Mouse (Mus musculus) hematopoietic stem cell, adult 5-6 weeks (primary cell): ENCODE data around the gene Clcn7. TPM values are rescaled to one million over a fixed set of nuclear protein-coding genes. Genes with fewer than 3 reads are reported as not detected.

Source experiments
- ATAC-seq, 2 experiments: fragments of 125-278 bp in 1 of 2; replicated peaks in 1 of 2; 2 replicates each; pipeline ENCODE4 v1.8.0; 2016 to 2017; ENCODE audit warnings: inconsistent platforms in 2 of 2, mild to moderate bottlenecking in 2 of 2, moderate number of reproducible peaks in 2 of 2, low read depth in 1 of 2, moderate TSS enrichment in 1 of 2; ENCODE audit not compliant: low FRiP score in 2 of 2, poor library complexity in 2 of 2, severe bottlenecking in 2 of 2, insufficient read depth in 1 of 2, low TSS enrichment in 1 of 2
- total RNA-seq: library from RNA; stranded (forward); fragments of 172-1452, 232-1000 nt; gene quantifications from 2 replicates; pipeline ENCODE4 v1.2.3, GENCODE M21; 2017

Gene Clcn7
- total RNA-seq, result 7.0 and 7.7 TPM in 2 replicates

DNA sequence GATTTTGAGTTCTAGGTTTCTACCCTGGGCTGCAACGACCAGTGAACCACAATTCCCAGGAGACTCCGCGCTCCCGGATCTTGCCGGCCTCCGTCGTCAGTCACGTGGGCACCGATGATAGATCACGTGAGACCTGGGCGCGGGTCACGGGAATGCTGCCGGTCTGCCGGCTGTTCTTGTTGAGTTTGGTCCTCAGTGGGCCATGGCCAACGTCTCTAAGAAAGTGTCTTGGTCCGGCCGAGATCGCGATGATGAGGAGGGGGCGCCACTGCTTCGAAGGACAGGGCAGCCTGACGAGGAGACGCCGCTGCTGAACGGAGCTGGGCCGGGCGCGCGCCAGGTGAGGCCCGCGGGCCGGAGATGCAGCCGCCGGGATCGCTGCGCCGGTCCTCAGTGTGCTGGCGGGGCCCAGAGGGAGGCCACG, at the start of gene Clcn7:
Gene Clcn7 (plus strand): TSS at position 117 of the 424 bp plus-strand sequence.
- peak; percentile 90 to 94 for ATAC-seq

DNA sequence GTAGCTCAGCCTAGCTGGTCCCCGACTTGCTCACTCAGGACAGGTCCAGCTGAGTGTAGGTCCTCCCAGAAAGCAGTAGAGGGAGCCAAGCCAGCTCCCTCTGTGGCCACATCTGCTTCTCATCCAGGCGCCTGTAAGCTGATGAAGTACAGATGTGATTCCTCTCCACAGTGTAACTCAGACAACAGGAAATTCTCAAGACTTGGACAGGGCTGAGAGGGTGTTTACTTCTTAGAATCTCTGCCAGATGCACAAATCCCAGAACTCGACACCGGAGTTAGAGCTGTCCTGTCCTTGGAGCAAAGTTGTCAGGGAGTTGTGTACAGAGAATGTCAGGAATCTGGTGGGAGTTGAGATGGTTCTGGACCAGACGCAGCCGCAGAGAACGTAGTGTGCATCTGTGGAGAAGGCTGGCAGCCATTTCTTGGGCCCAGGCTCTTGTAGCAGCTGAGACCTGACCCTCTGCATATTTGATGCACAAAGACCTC, 49.7 kb upstream of the Clcn7 start, which contains the start of gene Tmem204:
Gene Tmem204 (minus strand): TSS at position 148 of the 488 bp plus-strand sequence.
- 0 out of 4 replicates have a peak, but pooled peaks of 1 of the 2 experiments have one; percentile 14 for ATAC-seq

DNA sequence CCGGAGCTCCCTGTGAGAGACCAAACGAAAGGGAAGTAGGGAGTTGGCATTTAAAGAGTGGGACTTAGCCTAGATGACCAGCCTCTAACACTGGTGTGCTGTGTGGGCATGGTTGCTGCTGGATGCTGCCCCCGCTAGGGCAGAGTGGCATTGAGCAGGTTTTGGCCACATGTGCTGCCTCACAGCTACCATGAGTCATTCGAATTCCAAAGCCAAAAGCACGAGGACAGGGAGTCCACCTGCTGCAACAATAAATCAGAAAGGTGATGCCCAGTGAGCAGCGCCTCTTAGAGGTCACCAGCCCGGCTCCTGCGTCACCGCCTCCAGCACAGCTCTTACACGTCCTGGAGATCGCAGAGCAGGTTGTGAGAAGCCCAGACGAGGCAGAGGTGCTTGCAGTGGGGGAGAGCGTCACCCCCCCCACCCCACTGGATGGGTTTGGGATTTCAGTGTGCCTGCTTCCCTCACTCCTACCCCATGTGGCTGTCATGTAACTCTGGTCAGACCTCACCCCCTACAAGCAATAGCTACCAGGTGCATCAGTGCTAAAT, 48.3 kb upstream of the Clcn7 start:
- no peak for ATAC-seq

DNA sequence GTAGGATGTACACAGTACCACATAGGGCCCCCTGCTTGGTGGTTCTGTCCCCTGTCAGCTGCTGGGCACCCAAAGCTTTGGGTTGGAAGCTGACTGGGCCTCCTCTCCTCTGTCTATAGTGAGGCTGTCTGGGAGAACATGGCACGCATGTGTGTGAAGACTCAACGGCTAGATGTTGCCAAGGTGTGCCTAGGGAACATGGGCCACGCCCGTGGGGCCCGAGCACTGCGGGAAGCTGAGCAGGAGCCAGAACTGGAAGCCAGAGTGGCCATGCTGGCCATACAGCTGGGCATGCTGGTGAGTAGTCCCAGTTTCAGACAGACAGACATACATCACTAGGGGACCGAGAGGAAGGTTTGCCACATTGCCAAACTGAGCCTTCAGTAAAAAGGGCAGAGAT, 46.5 kb upstream of the Clcn7 start:
- no peak for ATAC-seq

DNA sequence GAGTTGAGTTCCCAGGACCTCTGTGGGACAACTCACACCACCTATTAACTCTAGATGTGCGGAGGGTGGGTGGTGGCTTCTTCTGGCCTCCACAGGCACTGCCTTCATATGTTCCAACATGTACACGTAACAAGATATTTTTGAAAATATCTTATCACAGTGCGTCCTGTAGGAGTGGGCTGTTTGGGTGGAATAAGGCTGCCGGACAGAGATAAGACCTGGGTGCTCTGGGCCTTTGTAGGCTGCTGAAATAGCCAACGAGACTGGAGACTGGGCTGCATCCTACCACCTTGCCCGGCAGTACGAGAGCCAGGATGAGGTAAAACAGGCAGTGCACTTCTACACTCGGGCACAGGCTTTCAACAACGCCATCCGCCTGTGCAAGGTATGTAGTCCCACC, 44.0 kb upstream of the Clcn7 start:
- ATAC-seq, result no peak

DNA sequence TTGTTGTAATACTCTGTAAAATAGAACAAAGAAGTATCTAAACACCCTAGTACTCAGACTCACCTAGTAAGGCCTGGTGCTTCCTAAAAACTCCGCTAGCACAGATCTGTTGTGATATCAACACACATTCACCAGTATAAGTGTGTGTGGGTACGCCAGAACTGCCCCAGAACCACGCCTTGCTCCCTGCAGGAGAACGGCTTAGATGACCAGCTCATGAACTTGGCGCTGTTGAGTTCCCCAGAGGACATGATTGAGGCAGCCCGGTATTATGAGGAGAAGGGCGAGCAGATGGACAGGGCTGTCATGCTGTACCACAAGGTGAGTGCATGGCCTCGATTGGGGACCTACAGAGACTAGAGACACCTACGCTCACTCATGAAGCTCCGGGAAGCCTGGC, 42.7 kb upstream of the Clcn7 start:
- no peak for ATAC-seq

DNA sequence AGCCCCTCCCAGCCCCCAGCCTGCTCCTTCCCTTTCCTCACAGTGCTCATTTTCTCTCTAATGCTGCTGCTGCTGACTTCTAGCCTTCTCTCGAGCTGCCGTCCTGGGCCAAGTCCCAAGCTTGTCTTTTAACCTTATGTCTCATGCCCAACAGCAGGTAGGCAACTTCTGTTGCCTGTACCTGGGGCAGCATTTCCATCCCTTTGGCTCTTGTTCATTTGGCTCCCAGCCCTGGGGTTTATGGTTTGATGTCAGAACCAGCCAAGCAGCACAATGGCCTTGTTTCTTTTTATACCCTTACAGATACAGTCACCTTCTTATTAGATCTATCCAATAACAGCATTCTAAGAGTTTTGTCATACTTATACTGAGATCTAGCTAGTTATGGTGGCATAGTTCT, 37.0 kb upstream of the Clcn7 start:
- no peak for ATAC-seq

DNA sequence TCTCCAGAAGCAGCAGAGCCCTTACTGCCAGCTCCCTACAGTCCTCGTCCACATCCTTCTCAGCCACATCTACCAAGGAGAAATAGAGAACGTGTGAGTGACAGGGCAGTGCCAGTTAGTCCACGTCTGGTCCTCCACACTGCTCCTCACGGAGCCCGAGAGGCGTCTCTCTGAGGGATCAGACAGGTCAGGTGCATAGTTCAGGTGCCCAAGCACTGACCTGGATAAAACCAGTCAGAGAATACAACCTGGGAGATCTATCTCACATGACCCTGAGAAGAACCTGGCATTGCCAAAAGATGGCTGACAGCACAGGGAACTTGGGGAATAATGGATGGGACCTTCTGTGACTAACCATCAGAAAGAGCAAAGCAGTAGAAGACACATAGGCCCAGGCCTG, 33.1 kb upstream of the Clcn7 start:
- ATAC-seq, result no peak

DNA sequence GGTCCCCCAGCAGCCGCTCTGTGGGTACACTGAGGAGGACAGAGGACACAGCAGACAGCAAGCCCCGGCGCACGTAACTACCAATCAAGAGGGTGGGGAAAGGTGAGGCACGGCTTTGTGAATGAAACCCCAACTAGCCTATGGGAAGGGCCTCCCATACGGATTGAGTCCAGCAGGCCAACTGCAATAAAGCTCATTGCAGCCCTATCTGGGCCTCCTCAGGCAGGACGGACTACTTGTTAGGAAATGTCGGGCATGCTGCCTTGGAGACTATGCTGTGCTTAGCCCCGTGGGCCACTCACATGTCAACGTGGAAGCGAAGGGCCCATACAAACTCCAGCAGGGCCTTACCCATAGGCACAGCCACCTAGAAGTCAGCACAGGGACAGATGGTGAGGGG, 31.9 kb upstream of the Clcn7 start:
- no peak for ATAC-seq

DNA sequence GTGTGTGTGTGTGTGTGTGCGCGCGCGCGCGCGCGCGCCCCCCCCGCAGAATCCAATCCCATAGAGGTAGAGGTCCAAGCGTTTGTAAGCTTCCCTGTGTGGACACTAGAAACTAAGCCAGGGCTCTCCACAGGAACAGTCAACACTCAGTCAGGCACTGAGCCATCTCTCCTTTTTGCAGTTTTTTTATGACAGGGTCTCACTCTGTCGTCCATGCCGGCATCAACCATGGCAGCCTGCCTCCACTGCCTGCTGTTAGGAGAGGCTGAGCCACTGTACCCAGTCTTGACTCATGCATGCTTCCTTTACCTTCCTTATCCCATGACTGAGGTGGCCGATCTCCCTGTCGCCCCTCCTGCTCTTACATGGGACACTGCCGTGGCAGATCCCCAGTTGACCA, 25.4 kb upstream of the Clcn7 start:
- ATAC-seq, result no peak

DNA sequence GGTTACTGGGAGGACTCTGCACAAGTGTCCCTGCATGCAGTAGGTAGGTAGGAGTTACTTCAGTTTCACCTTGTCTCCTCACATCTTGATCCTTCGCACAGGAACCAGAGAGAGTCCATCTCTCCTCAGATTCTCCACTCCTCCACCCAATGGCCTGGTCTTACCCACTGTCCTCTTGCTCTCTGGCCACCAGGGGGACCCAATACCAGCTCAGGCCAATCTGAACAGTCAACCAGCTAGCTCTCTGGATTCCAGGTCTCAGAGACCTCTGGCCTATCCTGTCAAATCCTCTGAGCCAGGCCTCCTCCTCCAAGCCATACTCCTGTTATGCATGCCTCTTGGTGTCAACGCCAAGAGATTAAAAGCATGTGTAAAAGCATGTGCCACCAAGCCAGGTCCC, 23.6 kb upstream of the Clcn7 start:
- ATAC-seq, result peak; percentile 37 to 67; a peak in 2 of 4 replicates

DNA sequence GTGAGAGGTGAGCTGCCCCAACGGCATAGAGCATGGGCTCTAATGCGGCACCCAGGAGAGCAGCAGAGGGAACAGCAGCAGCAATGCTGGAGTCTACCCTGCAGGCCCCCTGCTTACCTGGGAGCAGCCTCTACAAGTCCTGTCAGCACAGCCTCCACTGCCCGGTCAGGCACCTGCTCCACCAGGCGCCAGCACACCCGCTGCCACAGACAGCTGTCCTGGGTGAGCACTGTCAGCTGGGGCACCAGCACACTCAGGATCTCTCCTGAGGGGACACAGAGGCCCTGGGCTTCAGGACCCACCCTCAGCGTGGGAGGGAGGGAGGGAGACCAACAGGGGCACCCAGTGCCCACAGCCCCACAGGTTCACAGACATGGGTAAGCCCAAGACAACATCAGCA, 22.6 kb upstream of the Clcn7 start:
- no peak for ATAC-seq

DNA sequence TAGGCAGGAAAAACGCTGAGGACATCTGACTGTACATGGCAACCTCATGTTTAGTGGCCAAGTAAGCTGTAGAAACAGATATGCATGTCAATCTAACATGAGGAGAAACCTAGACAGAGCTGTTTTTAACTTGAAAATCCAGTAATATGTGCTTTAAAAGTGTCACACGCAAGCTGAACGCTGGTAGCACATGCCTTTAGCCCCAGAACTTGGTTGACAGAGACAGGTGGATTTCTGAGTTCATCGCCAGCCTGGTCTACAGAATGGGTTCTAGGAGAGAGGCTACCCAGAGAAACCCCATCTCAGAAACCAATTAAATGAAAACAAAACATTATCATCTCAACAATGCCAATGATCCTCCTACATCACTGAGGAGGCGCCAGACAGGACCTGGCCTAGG, 22.0 kb upstream of the Clcn7 start:
- no peak for ATAC-seq

DNA sequence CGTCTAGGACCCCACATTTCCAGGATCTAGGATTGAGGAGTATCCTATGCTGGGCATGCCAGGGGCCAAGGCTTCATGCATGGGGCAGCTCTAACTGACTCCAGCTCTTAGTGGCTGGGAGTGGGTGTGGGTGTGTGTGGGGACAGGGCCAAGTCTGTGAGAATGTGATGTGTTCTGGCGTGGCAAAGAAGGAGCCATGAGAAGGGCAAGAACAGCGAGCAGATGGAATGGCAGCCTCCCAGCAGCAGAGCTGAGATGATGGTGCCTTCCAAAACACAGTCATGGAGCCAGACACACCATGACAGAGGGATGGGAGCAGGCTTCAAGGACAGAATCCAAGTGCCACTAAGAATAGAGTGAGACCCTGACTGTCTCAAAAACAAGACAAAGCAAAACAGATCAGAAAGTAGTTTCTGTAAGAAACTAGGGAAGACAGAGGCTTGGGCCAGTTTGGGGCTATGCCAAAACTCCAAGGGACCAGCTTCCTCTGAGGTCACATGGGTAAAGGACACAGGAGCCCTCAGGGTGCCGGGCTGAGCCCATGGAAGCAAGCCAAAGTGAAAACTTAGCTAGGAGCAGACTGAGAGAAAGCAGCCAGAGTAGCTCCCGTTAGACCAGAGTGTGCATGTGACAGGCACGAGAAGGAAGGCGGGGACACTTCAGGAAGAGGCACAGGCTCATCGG, 21.3 kb upstream of the Clcn7 start:
- ATAC-seq, result no peak

DNA sequence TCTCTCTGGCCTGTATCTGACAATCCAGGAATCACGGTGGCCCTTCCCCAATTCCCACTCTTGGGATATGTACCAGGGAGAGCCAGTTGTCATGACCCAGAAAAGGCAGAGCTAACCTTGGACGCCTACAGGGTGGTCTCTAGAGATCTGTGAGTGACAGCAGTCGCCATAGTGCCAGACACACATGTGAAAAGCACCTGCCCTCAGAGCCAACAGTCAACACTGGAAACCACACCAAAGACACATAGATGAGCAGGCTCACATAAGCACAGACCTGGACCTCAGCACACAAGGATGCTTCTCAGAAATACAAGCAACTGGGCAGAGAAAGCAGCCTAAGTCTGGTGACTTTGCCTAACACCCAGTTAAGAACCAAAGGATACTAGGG, 20.8 kb upstream of the Clcn7 start:
- ATAC-seq, result no peak

DNA sequence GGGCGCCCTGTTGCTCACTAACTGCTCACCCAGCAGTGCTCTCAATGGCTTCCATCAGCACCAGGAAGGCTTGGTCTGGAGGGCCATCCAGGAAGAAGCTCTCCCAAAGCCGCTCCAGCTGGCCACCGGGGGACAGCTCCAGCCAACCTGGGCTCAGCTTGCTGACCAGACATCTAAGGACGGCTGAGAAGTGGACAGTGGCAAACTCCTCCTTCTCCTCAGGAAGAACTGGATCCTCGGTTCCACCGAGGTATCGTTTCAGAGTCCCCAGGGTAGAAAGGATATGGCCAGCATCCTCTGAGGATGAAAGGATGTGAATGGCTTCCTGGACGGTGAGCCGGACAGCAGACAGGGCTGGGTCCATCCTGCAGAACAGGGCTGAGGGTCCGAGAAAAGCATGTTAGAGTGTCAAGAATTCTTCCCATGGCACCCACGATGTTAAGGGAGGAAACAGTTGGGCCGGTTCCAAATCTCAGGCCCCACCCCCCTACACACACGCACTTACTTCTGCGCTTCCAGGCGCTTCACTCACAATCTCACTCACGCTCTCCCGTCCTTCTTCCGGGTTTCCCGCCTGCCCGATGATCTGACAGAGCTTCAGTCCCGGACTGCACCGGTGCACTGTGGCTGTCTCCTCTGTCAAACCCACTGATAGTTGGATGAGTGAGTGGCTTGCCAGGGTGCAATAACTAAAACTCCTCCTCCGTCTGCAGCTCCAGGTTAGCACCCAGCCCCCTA, 18.1 kb upstream of the Clcn7 start:
- peak; percentile 19 to 37 for ATAC-seq

DNA sequence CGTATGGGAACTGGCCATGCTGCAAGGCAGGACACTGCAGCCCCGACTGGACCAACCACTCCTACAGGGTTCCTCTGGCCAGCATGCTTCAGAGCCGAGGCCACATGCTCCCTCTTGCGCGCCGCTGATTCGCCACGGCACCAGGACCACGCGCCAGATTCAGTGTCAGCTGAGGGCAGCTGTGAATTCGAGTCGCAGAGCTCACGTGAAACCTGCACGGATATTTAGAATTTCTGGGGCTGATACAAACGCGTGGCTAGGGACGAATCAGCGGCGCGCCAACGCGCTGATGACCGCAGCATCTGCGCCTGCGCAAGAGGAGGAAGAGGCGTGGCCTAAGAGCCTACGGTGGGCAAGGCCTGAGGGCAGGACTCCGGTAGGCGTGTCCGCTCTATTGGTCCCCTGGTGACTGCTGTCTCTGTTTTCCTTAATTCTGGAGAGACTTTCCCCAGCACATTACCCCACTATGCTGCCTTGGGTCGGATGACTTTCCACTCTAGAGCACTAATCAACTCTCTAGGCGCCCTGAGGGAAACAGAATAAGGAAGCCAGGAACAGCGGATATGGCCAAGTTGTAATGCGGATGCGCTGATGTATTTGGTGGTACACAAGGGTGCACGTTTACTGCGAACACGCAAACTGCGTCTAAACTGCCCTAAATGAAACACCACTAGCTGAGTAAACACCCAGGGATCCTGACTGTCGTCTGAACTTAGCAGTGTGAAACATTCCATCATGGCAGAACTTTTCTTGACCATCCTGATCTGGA, 17.3 kb upstream of the Clcn7 start, which contains the start of gene Telo2:
Gene Telo2 (minus strand): TSS at position 304 of the 769 bp plus-strand sequence.
- peak; percentile 89 to 92 for ATAC-seq

DNA sequence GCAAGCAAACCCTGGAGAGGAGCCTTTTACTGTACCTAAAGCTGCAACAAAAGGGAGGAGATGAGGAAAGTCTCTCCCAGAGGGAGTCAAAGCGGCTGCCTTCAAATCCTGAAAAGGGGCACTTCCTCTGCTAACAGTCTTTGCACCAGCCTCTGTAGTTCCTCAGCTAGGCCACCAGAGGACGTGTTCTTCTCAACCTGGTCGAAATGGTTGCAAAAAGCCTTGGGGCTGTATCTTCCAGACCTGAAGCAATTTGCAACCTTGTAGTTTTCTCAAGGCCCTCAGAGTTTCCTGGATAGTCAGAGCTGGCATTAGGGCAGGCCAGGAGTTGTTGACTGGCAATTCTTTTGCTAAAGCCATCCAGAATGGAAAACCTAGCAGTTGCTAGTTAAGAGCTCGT, 15.9 kb upstream of the Clcn7 start:
- ATAC-seq, result no peak
